Mouse (Mus musculus) heart, adult 8-10 months (tissue): ENCODE results near the gene Emc1. TPM values are rescaled to one million over a fixed set of nuclear protein-coding genes. Genes with fewer than 3 reads are reported as not detected.
A peak's percentile ranks its signal among the peaks of the same experiment; 100 is the strongest.
"Not testable (repeated sequence)": the region's sequence is repeated elsewhere in the genome, so short reads cannot be mapped to it uniquely, and the experiment has no call there.

ENCODE experiments used
- DNase-seq: peaks from one replicate; pipeline ENCODE4 v3.0.0; 2022; ENCODE audit warnings: low spot score
- total RNA-seq, 4 experiments: library from RNA; stranded (reverse); gene quantifications; 2 replicates each; pipeline ENCODE4 v1.2.4; 2022

Emc1 gene
- total RNA-seq, 4 experiments from 2014 or later: 44.8 to 58.9 (median 48.6) TPM

DNA sequence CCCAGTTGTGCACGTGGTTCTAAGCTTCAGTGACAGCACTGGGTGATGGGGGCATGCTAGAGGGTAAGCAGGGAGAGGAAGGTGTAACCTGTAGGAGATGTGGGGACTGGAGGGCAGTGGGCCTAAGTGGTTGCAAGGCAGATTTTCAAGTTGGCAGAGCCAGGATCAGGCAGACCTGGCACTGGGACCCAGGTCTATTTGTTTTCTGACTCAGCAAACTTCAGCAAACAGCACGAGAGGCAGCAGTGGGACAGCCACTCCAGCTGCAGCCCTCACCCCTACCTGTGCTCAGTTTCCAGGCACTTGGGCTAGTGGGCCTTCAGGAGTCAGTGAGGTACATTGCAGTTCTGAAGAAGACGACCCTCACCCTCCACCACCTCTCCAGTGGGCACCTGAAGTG lies 4.8 kb downstream of the Emc1 start:
- no peak for DNase-seq

- DNase-seq: no peak
Measured at GRCm38 (mm10) chr4:139360761-139361548, 8.6 kb downstream of the Emc1 start.

- DNase-seq: no peak
Measured at GRCm38 (mm10) chr4:139367336-139367735, 14.9 kb downstream of the Emc1 start.

DNA sequence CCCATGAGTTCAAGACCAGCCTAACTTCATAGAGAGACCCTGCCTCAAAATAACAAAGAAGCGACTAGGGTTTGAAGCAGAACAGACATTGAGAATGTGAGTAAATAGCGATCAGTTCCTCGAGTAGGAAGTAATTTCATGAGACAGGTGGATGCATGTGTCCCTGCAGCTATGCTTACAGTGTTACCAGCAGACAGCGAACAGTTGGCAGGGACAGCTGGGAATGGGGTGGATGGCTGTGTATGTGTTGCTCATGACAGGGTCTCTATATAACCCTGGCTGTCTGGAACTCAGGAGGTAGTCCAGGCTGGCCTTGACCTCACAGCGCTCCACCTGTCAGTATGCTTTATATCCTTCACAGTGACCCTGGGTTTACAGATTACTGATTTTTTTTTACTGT lies 15.7 kb downstream of the Emc1 start:
- DNase-seq: no peak

DNA sequence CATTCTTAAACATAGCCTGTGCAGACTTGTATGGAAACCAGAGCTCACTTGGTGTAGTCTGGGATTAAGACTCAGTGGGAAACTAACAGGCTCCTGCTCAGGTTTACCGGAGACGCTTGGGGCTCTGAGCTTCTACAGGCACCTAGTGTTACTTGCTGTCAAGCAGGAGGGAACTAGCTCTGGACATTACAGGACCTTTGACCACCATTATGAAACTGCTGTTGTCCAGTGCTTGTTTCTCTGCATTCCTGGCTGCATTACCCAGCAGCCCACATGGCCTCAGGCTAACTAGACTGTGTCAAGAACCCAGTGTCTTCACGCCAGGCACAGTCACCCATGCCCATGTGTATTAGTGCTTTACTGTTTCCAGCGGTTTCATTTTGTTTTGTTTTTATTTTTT lies 20.7 kb downstream of the Emc1 start:
- no peak for DNase-seq

- DNase-seq: no peak
Measured at GRCm38 (mm10) chr4:139373531-139373930, 21.1 kb downstream of the Emc1 start.

DNA sequence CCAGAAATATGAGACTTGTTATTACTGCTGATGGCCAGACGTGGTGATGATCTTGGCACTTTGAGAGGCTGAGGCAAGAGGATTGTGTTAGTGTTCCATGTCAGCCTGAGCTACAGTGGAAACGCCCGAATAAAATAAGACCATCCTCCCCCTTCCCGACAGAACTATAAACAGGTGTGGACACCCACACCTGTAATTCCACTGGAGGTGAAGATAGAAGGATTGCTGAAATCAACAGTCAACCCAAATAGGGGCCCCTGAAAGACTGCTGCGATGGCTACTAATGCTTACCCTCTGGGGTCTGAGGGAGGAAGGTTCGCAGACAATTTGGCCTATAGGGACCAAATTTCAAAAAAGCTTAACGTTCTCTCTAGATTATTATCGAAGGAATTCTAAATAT lies 27.3 kb downstream of the Emc1 start:
- no peak for DNase-seq

GRCm38 (mm10) chr4:139380207-139380748 lies 27.9 kb downstream of the Emc1 start:
- DNase-seq: peak; percentile 100

- DNase-seq: no peak
Measured at GRCm38 (mm10) chr4:139380775-139381451, 28.5 kb downstream of the Emc1 start.

DNA sequence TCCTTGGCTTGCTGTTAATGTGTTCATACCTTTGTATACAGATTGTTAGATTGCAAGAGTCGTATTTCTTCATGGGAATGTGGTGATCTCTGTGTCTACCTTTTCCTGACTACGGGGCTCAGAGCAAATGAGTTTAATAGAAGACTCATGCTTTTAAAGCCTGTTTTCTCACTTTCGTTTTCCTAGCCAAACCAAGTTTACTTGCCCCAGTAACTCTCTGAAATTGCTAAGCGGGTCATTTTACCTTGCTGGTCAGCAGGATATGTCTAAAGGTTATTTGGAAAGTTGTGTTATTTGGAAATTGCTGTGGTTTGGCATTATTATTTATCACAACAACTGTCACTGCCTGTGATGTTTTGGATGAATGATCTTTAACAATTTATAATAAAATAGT lies 29.1 kb downstream of the Emc1 start:
- DNase-seq: no peak

DNA sequence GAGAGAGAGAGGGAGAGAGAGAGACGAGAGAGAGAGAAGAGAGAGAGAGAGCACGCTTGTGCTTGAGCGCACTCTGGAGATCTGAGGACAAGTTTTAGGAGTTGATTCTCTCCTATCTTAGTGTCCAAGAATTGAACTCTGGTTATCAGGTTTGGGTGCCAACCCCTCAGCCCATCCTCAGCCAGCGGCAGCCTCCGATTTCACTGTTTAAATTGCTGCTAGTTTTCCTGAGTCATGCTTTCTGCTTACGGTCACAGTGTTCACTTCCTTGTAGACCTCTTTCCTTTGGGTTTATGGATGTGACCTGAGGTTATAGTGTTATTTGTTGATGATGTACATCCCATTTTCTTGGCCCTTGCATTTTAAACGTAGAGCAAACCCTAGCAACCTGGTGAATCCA lies 29.8 kb downstream of the Emc1 start:
- DNase-seq: no peak

DNA sequence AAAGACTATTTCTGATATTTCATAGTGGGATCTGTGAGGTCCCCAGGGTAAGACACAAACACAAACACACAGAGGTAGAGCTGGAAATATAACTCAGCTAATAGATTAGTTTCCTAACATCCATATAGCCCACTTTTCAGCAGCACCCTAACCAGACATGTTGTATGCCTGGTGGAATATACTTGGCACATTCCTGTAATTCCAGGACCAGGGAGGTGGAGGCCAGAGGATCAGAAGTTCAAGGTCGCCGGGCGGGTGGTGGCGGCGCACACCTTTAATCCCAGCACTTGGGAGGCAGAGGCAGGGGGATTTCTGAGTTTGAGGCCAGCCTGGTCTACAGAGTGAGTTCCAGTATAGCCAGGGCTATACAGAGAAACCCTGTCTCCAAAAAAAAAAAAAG lies 33.5 kb downstream of the Emc1 start:
- DNase-seq: not testable (repeated sequence)

DNA sequence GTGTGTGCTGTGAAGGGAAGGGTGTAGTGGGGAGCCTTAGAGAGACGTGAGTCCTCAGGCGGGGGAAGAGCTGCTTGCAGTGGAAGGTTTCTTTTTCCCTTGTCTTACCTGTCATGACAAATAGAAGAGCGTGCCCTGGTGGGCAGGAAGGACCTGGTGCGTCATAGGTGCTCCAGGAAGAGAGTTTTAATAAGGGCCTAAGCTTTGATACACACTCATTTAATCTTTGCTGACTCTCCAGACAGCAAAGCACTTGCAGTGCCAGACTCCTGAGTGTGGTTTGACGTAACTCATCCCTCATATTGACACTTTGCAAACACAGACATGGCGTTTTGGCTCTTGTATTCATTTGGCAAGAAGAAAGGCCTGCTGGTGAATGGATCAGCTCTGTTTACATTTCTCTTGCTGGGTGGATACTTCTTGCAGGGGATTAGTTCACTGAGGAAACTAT lies 34.5 kb downstream of the Emc1 start:
- DNase-seq: peak; percentile 33

DNA sequence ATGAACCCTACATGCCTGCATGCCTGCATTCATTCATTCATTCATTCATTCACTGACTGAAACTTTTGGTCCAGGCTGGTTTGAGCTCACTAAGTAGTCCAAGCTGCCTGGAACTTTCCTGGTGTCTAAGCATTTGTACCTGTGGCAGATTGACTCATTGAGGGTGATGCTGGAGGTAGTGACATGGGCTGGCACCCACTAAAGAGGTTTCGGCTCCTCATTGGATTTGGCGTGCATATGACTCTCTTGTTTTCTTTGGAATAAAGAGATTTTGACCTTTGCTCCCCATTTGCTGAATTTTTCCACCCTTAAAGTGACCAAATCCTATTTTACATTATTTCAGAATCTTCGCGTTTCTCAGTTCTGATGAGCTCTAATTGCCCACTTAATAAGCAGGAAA lies 37.2 kb downstream of the Emc1 start:
- no peak for DNase-seq

GRCm38 (mm10) chr4:139395431-139395830 lies 43.0 kb downstream of the Emc1 start:
- no peak for DNase-seq

- no peak for DNase-seq
Measured at GRCm38 (mm10) chr4:139400487-139400886, 48.1 kb downstream of the Emc1 start.

DNA sequence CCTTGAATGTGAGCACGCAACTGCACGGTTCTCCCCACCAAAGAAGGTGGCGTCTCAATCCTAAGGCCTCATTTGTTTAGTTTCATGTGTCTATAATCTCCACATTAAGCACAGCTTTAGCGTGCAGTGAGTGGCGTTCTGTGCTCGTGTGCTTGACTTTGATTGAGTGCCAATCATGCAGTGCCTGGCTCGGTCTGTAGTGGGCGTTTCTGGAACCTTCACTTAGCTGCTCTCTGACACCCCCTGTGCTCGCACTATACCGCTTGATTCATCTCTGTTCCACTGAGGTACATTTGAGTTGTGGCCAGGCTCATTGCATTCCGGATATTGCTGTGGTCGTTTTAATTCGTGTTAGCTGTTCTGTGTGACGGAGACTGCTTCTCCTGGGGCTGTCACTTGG lies 50.8 kb downstream of the Emc1 start:
- no peak for DNase-seq

- peak; percentile 27 for DNase-seq
Measured at GRCm38 (mm10) chr4:139411351-139411750, 59.0 kb downstream of the Emc1 start.

DNA sequence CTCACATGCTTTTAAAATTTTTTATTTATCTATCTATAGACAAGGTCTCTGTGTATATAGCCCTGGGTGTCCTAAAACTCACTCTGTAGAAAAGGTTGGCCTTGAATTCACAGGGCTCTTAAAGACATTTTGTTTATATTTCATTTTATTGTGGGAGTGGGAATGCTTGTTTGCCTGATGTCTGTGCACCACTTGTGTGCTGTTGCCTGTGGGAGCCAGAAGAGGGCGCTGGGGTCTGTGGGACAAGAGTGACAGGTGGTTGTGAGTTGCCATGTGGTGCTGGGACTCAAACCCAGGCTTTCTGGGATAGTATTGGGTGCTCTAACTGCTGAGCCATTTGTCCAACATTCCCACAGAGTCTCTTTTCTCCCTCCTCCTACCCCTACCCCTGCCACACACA lies 65.5 kb downstream of the Emc1 start:
- DNase-seq: no peak

DNA sequence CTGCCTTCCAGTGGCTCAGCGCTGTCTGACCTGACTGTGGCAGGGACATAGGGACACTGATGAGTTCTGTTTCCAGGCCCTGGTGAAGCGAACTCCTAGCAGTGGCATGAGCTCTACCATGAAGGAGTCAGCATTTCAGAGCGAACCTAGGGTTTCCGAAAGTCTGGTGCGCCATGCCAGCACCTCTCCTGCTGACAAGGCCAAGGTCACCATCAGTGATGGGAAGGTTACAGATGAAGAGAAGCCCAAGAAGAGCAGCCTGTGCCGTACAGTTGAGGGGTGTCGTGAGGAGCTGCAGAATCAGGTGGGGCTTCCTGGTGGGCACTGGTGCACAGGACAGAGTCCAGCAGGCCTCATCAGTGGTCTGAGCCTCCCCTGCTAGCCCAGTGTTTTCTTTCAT lies 69.2 kb downstream of the Emc1 start:
- no peak for DNase-seq

DNA sequence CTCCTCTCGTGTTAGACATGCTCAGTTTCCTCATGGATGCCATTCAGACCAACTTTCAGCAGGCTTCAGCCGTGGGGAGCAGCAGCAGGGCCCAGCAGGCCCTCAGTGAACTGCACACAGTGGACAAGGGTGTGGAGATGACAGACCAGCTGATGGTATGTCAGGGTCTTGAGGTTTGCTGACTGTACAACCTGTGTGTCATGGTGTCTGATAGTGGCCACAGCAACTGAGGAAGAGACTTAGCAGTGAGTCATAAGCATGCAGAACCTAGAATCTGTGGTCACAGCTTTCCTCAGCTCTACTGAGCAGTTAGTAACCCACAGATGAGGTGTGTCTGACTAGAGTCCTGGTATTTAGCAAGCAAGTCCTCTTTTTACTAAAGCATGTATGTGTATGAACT lies 70.0 kb downstream of the Emc1 start:
- DNase-seq: no peak

GRCm38 (mm10) chr4:139423270-139423669 lies 70.9 kb downstream of the Emc1 start:
- DNase-seq: no peak
